In the genomic region with DNA sequence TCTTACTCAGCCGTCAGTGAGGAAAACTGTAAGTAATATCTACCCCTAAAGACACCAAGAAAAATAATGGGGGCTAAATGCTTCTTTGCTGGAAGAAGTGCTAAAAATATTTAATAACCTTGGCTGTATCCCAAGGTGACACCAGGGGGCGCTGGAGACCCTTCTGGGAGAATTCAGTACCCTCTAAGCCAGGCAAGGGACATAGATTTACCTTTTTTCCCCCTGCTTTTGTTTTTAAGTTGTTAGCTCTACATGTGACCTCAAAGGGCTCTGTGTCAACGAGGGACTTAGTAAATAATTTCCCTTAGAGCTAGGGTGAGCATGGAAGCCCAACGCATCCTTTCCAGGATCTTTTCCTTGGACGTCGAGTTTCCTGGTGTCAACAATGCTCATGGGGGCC, we compare ENCODE assay signal across 8 mouse cellular contexts. TPM values are rescaled to one million over a fixed set of nuclear protein-coding genes. Genes with fewer than 3 reads are reported as not detected.
DNase-seq lines count a peak whose midpoint lies in the region; ATAC-seq lines count a peak whose summit lies in the region.

No protein-coding gene starts in this region.

- H3K27ac ChIP-seq in forebrain, embryonic 13.5 days = no peak overlapping the region
- no peak overlapping the region for H3K27ac ChIP-seq in liver, embryonic 11.5 days (ENCODE audit: low read depth, low read length)
- H3K27ac ChIP-seq in neural tube, embryonic 11.5 days (ENCODE audit: low read depth, low read length) = no peak overlapping the region

- WGBS in forebrain, embryonic 13.5 days = 43% methylated on average over 6 of the region's 6 CpGs
- 42% methylated on average over 6 of the region's 6 CpGs for WGBS in liver, embryonic 11.5 days
- WGBS in neural tube, embryonic 11.5 days = 47% methylated on average over 6 of the region's 6 CpGs

- no peaks in the 10 kb centered on the region for H3K4me1 ChIP-seq in forebrain, embryonic 13.5 days
- no peaks in the 10 kb centered on the region for H3K4me1 ChIP-seq in liver, embryonic 11.5 days (replicated peaks; ENCODE audit: control insufficient read depth, insufficient read depth, low read length)
- no peaks in the 10 kb centered on the region for H3K4me1 ChIP-seq in neural tube, embryonic 11.5 days (ENCODE audit: control insufficient read depth, insufficient read depth, low read length)

- no peaks in the 10 kb centered on the region for H3K36me3 ChIP-seq in forebrain, embryonic 13.5 days (ENCODE audit: poor library complexity, severe bottlenecking)
- no peaks in the 10 kb centered on the region for H3K36me3 ChIP-seq in liver, embryonic 11.5 days (ENCODE audit: control insufficient read depth, insufficient read depth, low read length)
- H3K36me3 ChIP-seq in neural tube, embryonic 11.5 days (ENCODE audit: control insufficient read depth, insufficient read depth, low read length) = no peaks in the 10 kb centered on the region

- H3K9me3 ChIP-seq in forebrain, embryonic 13.5 days (replicated peaks) = no peaks in the 10 kb centered on the region
- no peaks in the 10 kb centered on the region for H3K9me3 ChIP-seq in liver, embryonic 11.5 days (ENCODE audit: control insufficient read depth, low read length)
- H3K9me3 ChIP-seq in neural tube, embryonic 11.5 days (ENCODE audit: control insufficient read depth, low read length) = no peaks in the 10 kb centered on the region

- H3K27me3 ChIP-seq in forebrain, embryonic 13.5 days = no peaks in the 10 kb centered on the region
- no peaks in the 10 kb centered on the region for H3K27me3 ChIP-seq in liver, embryonic 11.5 days (replicated peaks; ENCODE audit: control insufficient read depth, insufficient read depth, low read length)
- H3K27me3 ChIP-seq in neural tube, embryonic 11.5 days (ENCODE audit: control insufficient read depth, insufficient read depth, low read length) = no peaks in the 10 kb centered on the region

- H3K4me3 ChIP-seq in forebrain, embryonic 13.5 days = no peak overlapping the region
- H3K4me3 ChIP-seq in liver, embryonic 11.5 days (ENCODE audit: low read depth, low read length) = no peak overlapping the region
- H3K4me3 ChIP-seq in neural tube, embryonic 11.5 days (ENCODE audit: low read depth, low read length) = no peak overlapping the region

- ATAC-seq in forebrain, embryonic 13.5 days = peak; percentile 67; the same call in 1 of the 2 replicates
- ATAC-seq in liver, embryonic 11.5 days (replicated peaks; ENCODE audit: low FRiP score) = 0 out of 2 replicates have a peak, but pooled peaks have one; percentile 39
- ATAC-seq in neural tube, embryonic 11.5 days (ENCODE audit: insufficient read depth, low FRiP score, low TSS enrichment) = no peak

- DNase-seq in layer of hippocampus, adult 18-20 months (ENCODE audit: low spot score in 2 of 2) = peak; percentile 31 to 66
- DNase-seq in layer of hippocampus, adult 9-10 months (ENCODE audit: low spot score) = no peak
- peak; percentile 82 for DNase-seq in adrenal gland, postnatal 14 days
- DNase-seq in kidney, adult 11 months = peak; percentile 48
- peak; percentile 45 for DNase-seq in liver, embryonic 11.5 days (ENCODE audit: low spot score)
- peak; percentile 73 for DNase-seq in neural tube, embryonic 11.5 days (ENCODE audit: low spot score)
- DNase-seq in urinary bladder, adult 2 months (ENCODE audit: low spot score) = peak; percentile 58

- H3K9ac ChIP-seq in forebrain, embryonic 13.5 days = no peak overlapping the region
- no peak overlapping the region for H3K9ac ChIP-seq in liver, embryonic 11.5 days (ENCODE audit: low read depth, low read length)
- no peak overlapping the region for H3K9ac ChIP-seq in neural tube, embryonic 11.5 days (ENCODE audit: low read length)

- H3K4me2 ChIP-seq in forebrain, embryonic 13.5 days = no peak overlapping the region
- H3K4me2 ChIP-seq in liver, embryonic 11.5 days = no peak overlapping the region
- no peak overlapping the region for H3K4me2 ChIP-seq in neural tube, embryonic 11.5 days (ENCODE audit: low read depth)

RNA-seq across cellular contexts. Expression of a gene that starts 2.6 kb away (rescaled TPM):
- total RNA-seq in layer of hippocampus, adult 18-20 months (2021) = 1 to 10 TPM; 3.2 to 5.5 TPM
- 36.1 and 53.8 TPM in 2 replicates for total RNA-seq in adrenal gland, postnatal 14 days (2021)
- polyA plus RNA-seq in forebrain, embryonic 13.5 days (2015; fragmentation: Nextera tagmentation; extraction: Ambion mirVana) = 0.09 TPM in 1 of 2 replicates, not detected in the other
- polyA plus RNA-seq in liver, embryonic 11.5 days (2014; fragmentation: Nextera tagmentation; extraction: Ambion mirVana) = not detected in 2 replicates
- polyA plus RNA-seq in neural tube, embryonic 11.5 days (2014; fragmentation: Nextera tagmentation; extraction: Ambion mirVana) = 0.19 TPM in 1 of 2 replicates, not detected in the other
- 249 and 256 TPM in 2 replicates for polyA plus RNA-seq in urinary bladder, adult 2 months (2012; rRNA removed)

RNA-seq across cellular contexts. Expression of a gene that starts 29.5 kb away (rescaled TPM):
- 1 to 10 TPM; 7.3 to 8.6 TPM for total RNA-seq in layer of hippocampus, adult 18-20 months (2021)
- total RNA-seq in adrenal gland, postnatal 14 days (2021) = 264 and 295 TPM in 2 replicates
- polyA plus RNA-seq in forebrain, embryonic 13.5 days (2015; fragmentation: Nextera tagmentation; extraction: Ambion mirVana) = 9.4 and 10.6 TPM in 2 replicates
- polyA plus RNA-seq in liver, embryonic 11.5 days (2014; fragmentation: Nextera tagmentation; extraction: Ambion mirVana) = 3.1 and 4.7 TPM in 2 replicates
- polyA plus RNA-seq in neural tube, embryonic 11.5 days (2014; fragmentation: Nextera tagmentation; extraction: Ambion mirVana) = 5.0 and 5.2 TPM in 2 replicates
- 120 and 150 TPM in 2 replicates for polyA plus RNA-seq in urinary bladder, adult 2 months (2012; rRNA removed)

RNA-seq across cellular contexts. Expression of a gene that starts 41.4 kb away (rescaled TPM):
- total RNA-seq in layer of hippocampus, adult 18-20 months (2021) = not detected
- not detected in 2 replicates for total RNA-seq in adrenal gland, postnatal 14 days (2021)
- polyA plus RNA-seq in forebrain, embryonic 13.5 days (2015; fragmentation: Nextera tagmentation; extraction: Ambion mirVana) = not detected in 2 replicates
- polyA plus RNA-seq in liver, embryonic 11.5 days (2014; fragmentation: Nextera tagmentation; extraction: Ambion mirVana) = not detected in 2 replicates
- polyA plus RNA-seq in neural tube, embryonic 11.5 days (2014; fragmentation: Nextera tagmentation; extraction: Ambion mirVana) = not detected in 2 replicates
- 0.10 and 0.17 TPM in 2 replicates for polyA plus RNA-seq in urinary bladder, adult 2 months (2012; rRNA removed)

Comparison
In these comparisons a context has a peak if more than half of its experiments do, and no peak if none do; other contexts are left out.
1. RNA of a gene that starts 2.6 kb away (polyA plus RNA-seq): 249 to 256 TPM in urinary bladder, adult 2 months; not detected in liver, embryonic 11.5 days, 0.09 TPM in forebrain, embryonic 13.5 days and 0.19 TPM in neural tube, embryonic 11.5 days; every median in the first group is over 100 times any median in the second.
2. RNA of a gene that starts 29.5 kb away (polyA plus RNA-seq): 120 to 150 TPM in urinary bladder, adult 2 months; 9.4 to 10.6 TPM in forebrain, embryonic 13.5 days, 5.0 to 5.2 TPM in neural tube, embryonic 11.5 days and 3.1 to 4.7 TPM in liver, embryonic 11.5 days; every median in the first group is over 10 times any median in the second.